Mouse (Mus musculus): ENCODE data around the gene Gm17606.
A peak's percentile ranks its signal among the peaks of the same experiment; 100 is the strongest.

The Gm17606 gene

DNA sequence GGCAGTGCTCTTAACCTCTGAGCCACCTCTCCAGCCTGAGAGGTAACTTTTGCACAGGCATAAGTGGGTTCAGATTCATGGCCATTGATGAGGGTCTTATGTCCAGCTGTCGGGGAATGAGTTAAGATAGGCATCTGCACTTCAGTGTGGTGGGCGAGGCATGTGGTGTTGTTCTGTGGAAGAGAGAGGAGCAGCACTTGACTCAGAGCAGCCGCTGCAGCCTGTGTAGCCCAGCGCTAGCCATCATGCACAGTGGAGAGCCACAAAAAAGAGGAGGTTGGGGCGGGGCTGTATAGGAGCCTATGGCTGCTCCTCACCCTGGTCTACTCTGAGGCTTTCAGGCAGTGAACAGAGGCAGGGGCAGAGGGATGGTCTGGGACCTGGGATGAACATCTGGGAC, 12.6 kb upstream of the Gm17606 start:
- no peak for DNase-seq

- no peak for DNase-seq
These were observed 11.0 kb upstream of the Gm17606 start for GRCm38 (mm10) chr14:54629797-54630196.

DNA sequence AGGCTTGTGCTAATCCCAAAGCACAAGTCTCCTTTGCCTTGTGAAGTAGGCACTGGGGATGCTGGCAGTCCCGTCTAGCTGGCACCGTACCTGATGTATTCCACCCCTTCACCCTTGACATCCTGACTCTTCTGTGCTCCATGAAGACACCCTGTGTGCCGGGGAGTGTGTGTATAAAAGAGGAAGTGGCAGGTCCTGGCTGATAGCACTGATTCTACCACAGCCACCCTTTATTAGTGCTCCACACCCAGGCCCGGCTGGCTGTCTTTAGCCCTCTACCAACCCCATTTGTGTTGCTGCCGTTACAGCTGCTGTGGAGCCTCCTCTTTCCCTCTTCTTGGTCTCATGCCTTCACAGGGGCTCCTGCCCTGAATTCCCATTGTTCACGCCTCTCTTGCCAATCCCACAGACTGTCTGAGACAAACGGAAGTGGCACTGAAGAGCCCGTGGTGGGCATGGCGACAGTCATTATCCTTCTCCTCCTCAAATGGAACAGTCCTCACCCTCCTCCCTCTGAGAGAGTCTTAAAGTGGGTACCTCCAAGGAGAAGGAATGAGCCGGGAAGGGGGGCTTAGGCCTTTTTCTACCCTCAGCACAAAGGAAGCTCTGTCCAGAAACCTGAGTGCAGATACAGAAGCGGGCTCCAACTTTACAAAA, 10.0 kb upstream of the Gm17606 start:
- DNase-seq: no peak

GRCm38 (mm10) chr14:54631240-54631599, 9.5 kb upstream of the Gm17606 start:
- no peak for DNase-seq

- no peak for DNase-seq
These were observed 8.5 kb upstream of the Gm17606 start for GRCm38 (mm10) chr14:54632252-54632651.

GRCm38 (mm10) chr14:54634182-54634581, 6.6 kb upstream of the Gm17606 start:
- DNase-seq: peak; percentile 49

GRCm38 (mm10) chr14:54636954-54637353, 3.8 kb upstream of the Gm17606 start:
- peak; percentile 83 for DNase-seq

GRCm38 (mm10) chr14:54638210-54638609, 2.5 kb upstream of the Gm17606 start:
- DNase-seq: peak; percentile 51

- DNase-seq: no peak
These were observed 631 bp upstream of the Gm17606 start for GRCm38 (mm10) chr14:54640121-54640520.

DNA sequence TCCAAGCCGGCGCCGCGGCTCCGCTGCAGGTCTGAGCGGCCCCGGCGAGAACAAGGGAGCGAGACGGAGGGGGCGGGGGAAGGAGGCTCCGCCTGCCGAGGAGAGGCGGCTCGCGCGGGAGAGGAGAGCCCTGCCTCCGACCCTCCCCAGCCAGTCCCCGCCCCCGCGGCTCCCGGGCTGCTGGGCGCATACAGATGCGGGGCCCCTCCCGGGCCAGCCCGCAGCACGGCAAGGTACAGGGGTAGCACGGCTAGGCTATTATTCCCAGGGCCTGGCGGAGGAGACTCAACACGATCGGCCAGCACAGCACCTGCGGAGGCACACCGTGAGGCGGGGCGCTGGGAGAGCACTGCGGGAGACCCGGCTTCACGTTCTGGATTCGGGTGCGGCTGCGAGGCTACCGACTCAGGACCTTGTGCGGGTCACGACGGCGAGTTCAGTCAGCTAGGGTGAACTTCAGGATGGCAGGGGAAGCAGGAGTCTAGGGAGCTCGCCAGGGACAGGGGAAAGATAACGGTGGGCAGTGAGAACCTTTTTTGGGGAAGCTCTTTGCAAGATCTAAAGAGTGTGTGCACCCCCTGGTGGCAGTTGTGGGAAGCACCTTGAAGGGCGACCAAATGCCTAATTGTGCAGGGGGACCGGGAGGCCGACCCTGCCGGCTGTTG, 685 bp downstream of the Gm17606 start, which contains the start of gene Cdh24:
Gene Cdh24, minus strand, starts transcription at position 60 of the 665 bp plus-strand sequence.
- peak; percentile 96 for DNase-seq

DNA sequence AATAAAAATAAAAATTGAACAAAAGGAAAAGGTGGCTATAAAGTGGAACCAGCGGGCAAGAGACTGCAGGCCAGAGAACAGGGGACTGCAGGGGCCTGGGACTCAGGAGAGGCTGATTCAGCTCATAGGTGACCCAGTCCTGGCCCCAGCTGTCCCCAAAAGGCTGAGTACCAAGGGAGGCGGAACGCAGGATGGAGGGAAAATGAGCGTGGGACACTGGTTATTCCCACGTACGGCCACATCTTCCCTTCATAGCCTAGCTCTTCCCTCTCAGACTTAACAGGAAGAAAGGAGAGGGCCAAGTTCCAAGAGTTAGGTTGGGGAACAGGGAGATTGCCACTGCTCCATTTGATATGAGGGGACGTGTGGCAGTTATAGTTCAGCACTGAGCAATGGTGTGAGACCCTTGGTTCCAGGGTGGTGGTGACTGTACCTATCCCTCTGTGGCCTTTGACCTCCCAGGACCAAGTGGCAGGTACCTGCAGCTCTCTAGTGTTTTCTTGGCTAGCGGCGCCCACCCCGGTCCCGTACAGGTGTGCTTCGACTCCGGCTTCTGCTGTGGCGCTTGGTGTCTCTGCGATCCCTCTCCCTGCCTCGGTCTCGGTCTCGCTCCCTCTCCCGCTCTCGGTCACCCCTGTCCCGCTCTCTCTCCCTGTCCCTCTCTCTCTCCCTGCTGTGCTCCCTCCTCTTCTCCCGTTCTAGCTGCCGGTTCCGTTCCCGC, 1.6 kb downstream of the Gm17606 start:
- no peak for DNase-seq

DNA sequence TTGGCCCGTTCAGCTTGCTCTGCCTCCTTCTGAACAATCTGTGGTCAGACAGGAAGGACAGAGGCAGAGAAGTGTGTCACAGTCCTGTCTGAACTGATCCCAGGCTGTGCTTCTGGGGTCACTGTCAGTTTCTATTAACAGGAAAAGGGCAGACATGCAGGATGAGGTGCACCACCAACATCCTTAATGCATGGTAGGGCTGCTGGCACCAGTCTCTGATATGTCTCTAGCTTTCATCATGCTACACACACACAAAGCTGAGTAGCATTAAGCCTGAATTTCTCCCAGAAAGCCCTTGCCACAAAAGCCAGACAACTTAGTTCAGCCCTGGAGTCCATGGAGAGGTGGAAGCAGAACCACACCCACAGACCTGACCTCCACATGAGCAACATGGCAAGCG, 2.3 kb downstream of the Gm17606 start:
- DNase-seq: no peak

DNA sequence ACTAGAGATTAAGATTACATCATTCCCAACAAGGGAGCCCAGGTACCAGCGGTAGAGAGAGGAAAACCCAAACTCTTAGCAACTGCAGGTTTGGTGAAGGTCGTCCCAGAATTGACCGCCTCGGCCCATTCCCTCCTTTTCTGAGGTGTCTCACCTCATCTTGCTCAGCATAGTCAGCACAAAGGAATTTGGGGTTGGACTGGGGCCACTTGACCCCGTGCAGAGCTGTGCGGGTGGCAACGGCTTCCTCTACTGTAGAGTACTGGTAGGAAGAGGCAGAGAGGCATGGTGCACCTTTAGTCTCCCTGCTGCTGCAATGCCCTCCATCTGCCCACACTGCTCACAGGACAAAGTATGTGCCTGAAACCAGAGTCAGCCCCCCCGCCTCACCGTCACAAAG, 3.5 kb downstream of the Gm17606 start:
- DNase-seq: no peak

- no peak for DNase-seq
These were observed 5.7 kb downstream of the Gm17606 start for GRCm38 (mm10) chr14:54646455-54646854.

GRCm38 (mm10) chr14:54646898-54647636, 6.3 kb downstream of the Gm17606 start:
- DNase-seq: no peak

GRCm38 (mm10) chr14:54647900-54648299, 7.1 kb downstream of the Gm17606 start:
- DNase-seq: no peak

GRCm38 (mm10) chr14:54650621-54651454, 10.1 kb downstream of the Gm17606 start:
- peak; percentile 93 for DNase-seq

DNA sequence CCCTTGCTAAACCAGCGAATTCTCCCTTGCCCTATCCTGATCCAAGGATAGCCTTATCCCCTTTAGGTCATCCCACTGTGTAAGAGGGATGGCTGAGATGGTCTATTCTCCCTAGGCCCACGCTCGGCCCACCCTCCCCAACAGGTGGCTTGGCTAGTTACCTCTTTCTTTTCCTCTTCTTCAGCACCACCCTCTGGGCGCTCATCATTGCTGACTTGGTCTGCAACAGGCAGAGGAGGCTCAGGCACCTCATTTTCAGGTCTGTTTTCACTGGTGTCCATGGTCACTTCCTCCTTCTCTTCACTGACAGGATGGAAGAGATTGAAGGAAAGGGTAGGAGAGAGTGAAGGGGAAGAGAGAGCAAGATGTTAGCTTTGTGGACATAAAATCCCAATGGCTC, 10.8 kb downstream of the Gm17606 start:
- DNase-seq: no peak

DNA sequence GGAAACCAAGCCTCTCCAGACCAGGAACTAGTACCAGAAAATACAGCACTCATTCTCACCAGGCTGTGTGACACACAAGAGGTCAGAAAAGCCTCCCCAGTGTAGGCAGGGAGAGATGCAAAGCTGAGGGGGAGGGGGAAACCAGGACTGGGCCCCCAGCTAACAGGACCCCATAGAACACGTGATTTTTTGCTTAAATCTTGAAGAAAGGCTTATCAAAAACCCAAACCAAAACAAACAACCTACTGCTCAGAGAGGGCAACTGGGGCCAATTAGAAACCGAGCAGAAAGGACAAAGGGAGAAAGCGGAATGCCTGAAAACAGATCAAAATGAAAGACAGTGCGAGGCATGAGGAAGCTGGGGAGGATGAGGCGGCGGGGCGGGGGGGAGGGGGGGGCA, 12.0 kb downstream of the Gm17606 start:
- peak; percentile 25 for DNase-seq

DNA sequence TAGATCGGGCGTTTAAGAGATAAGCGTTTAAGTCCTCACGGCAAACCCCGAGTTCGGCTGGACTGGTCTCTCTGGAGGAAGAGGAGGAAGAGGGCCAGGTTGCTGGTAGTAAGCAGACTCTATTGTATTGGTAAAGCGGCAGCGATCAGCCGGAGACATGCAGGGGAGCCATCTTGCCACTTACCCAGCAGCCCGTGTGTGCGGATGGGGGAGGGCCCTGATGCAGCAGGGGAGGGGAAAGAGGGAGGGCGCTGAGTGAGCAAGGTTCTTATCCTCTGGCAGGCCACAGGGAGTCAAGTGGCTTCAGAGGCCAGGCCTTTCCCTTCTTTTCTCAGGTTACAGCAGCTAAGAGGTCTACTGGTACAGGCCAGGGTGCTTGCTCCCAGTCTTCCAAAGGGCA, 12.7 kb downstream of the Gm17606 start:
- peak; percentile 86 for DNase-seq

GRCm38 (mm10) chr14:54660009-54660408, 19.3 kb downstream of the Gm17606 start:
- DNase-seq: no peak

DNA sequence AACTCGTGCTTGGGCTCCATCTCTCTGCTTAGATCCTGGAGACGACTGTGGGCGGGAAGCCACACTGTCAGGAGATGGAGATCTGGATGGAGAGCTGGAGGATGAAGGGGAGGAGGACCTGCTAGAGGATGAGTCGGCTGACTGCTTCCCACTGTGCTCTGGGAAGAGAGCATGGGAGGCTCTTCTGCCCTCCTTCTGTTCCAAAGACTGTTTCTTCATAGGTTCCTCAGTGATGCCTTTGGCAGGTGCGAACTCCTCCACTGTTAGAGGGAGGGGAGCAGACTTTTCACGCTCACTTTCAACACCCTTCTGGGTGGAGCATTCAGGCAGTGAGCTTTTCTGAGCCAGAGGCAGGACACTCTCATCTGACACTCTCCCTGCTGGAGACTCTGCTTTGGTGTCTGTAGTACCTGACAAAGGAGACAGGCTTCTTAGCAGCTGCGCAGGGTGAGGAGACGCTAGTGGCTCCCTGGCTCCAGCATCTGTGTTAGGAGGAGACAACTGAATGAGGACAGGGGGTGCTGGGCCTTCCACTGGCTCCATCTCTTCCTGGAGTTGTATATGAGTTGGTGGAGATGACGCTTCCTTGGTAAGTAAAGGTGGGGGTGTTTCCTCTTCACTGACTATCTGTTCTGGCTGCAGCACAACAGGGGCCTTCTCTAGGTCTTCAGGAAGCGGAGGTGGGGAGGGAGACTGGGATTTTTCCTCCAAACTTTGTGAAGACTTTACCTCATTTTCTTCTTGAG, 23.9 kb downstream of the Gm17606 start:
- no peak for DNase-seq

Data from thymus, postnatal 4 days (tissue).